Mouse (Mus musculus): Measurements from ENCODE around the gene Apbb2.

- no peak for TF ChIP-seq CTCF (IDR thresholded peaks at IDR 0.05)
- TF ChIP-seq EP300 (IDR thresholded peaks at IDR 0.05) = no peak
Observed at GRCm38 (mm10) chr5:66341848-66342247, 276.7 kb downstream of the Apbb2 start.

Data from lung, postnatal 0 days (tissue).